Mouse (Mus musculus) layer of hippocampus, adult 2 months (tissue): Measurements from ENCODE around the gene Kifc1. TPM values are rescaled to one million over a fixed set of nuclear protein-coding genes. Genes with fewer than 3 reads are reported as not detected.
"Not testable (repeated sequence)": the region's sequence is repeated elsewhere in the genome, so short reads cannot be mapped to it uniquely, and the experiment has no call there.

Experiments
- DNase-seq, 2 experiments: peaks; one replicate each; pipeline ENCODE4 v3.0.0; 2022; ENCODE audit warnings: low spot score in 2 of 2
- H3K27ac ChIP-seq: fragments of 200-600 bp; 2 replicates; pipeline ENCODE4 v1.8.1; 2022
- H3K4me3 ChIP-seq: fragments of 200-600 bp; 2 replicates; pipeline ENCODE4 v1.8.1; 2022; ENCODE audit warnings: mild to moderate bottlenecking
- CTCF ChIP-seq: fragments of 200-600 bp; conservative IDR thresholded peaks from 2 replicates; pipeline ENCODE4 v1.8.1; 2022; ENCODE audit warnings: antibody characterized with exemption, mild to moderate bottlenecking, moderate library complexity
- microRNA-seq, 2 experiments: library from miRNA; unstranded; fragments of <30 nt; microRNA quantifications; one replicate each; pipeline ENCODE4 v1.2.0; 2021
- total RNA-seq, 2 experiments: library from RNA; stranded (reverse); gene quantifications; 2 replicates each; pipeline ENCODE4 v1.2.3; 2021

The Kifc1 gene
- total RNA-seq, 2 experiments from 2014 or later: 1.8 to 3.0 TPM

- peak; percentile 55 for TF ChIP-seq CTCF
- DNase-seq: not testable (repeated sequence)
Observed at GRCm38 (mm10) chr17:33875797-33876196, 14.7 kb downstream of the Kifc1 start.

GRCm38 (mm10) chr17:33874411-33874810, 16.1 kb downstream of the Kifc1 start:
- DNase-seq: no peak
- TF ChIP-seq CTCF: no peak
- H3K27ac ChIP-seq: no peak overlapping the region
- no peak overlapping the region for H3K4me3 ChIP-seq

More at GRCm38 (mm10) chr17:33875797-33876196, 14.7 kb downstream of the Kifc1 start:
- H3K4me3 ChIP-seq, H3K27ac ChIP-seq: not testable (repeated sequence)

- H3K27ac ChIP-seq, DNase-seq, H3K4me3 ChIP-seq: not testable (repeated sequence)
Observed at GRCm38 (mm10) chr17:33873537-33873936, 16.9 kb downstream of the Kifc1 start, which contains the start of gene Gm7029. Gm7029 (plus strand) TSS chr17:33873837.

GRCm38 (mm10) chr17:33865330-33866030, 25.0 kb downstream of the Kifc1 start:
- peak; percentile 83 for TF ChIP-seq CTCF
- Histone ChIP-seq H3K4me3 (no peak overlapping the region), H3K27ac (no peak overlapping the region)
- peak; percentile 69 to 85 for DNase-seq

GRCm38 (mm10) chr17:33857816-33858215, 32.6 kb downstream of the Kifc1 start:
- no peak overlapping the region for H3K4me3 ChIP-seq
- no peak for TF ChIP-seq CTCF
- DNase-seq: no peak
- H3K27ac ChIP-seq: no peak overlapping the region

GRCm38 (mm10) chr17:33851331-33851730, 39.1 kb downstream of the Kifc1 start:
- H3K27ac ChIP-seq: no peak overlapping the region
- no peak for TF ChIP-seq CTCF
- no peak for DNase-seq

GRCm38 (mm10) chr17:33848139-33848538, 42.3 kb downstream of the Kifc1 start:
- TF ChIP-seq CTCF: no peak
- Histone ChIP-seq H3K27ac (no peak overlapping the region), H3K4me3 (no peak overlapping the region)
- no peak for DNase-seq

More at GRCm38 (mm10) chr17:33851331-33851730, 39.1 kb downstream of the Kifc1 start:
- H3K4me3 ChIP-seq: no peak overlapping the region

GRCm38 (mm10) chr17:33844196-33844595, 46.3 kb downstream of the Kifc1 start:
- no peak for TF ChIP-seq CTCF
- peak overlapping the region; percentile 72; the same call in 1 of the 2 replicates for H3K4me3 ChIP-seq

GRCm38 (mm10) chr17:33842966-33843795, 47.3 kb downstream of the Kifc1 start, which contains the start of gene Cd320:
Cd320 (plus strand) TSS chr17:33843091.
- peak; percentile 58 for TF ChIP-seq CTCF
- H3K27ac ChIP-seq: peak within 1 kb of the TSS; percentile 90
- DNase-seq: peak; percentile 89 to 90
- H3K4me3 ChIP-seq: peak within 1 kb of the TSS; percentile 72

More at GRCm38 (mm10) chr17:33844196-33844595, 46.3 kb downstream of the Kifc1 start:
- H3K27ac ChIP-seq: no peak overlapping the region; the same call in 1 of the 2 replicates
- DNase-seq: no peak

- TF ChIP-seq CTCF: no peak
- H3K27ac ChIP-seq: peak overlapping the region; percentile 36
- DNase-seq: no peak
- H3K4me3 ChIP-seq: no peak overlapping the region
Observed at GRCm38 (mm10) chr17:33829561-33829960, 60.9 kb downstream of the Kifc1 start.

- TF ChIP-seq CTCF: no peak
- no peak for DNase-seq
- Histone ChIP-seq H3K4me3 (no peak overlapping the region), H3K27ac (no peak overlapping the region)
Observed at GRCm38 (mm10) chr17:33828892-33829291, 61.6 kb downstream of the Kifc1 start.

GRCm38 (mm10) chr17:33826850-33827249, 63.6 kb downstream of the Kifc1 start:
- peak overlapping the region; percentile 8; the same call in 1 of the 2 replicates for H3K27ac ChIP-seq
- DNase-seq: peak; percentile 63 to 69
- TF ChIP-seq CTCF: peak; percentile 96
- H3K4me3 ChIP-seq: no peak overlapping the region

Small RNAs within 50 kb of the gene (microRNA-seq; reads per million reads assigned to microRNA genes)
- 0 reads per million in 2 experiments for gene Gm27740

Other genes starting within 250 kb of the Kifc1 start
- 100 to 1,000 TPM; 164 to 178 TPM for gene Hnrnpm, start 203.8 kb downstream of the Kifc1 start, total RNA-seq
- 10 to 100 TPM; 84.7 to 86.1 TPM for gene March2, start 172.0 kb downstream of the Kifc1 start, total RNA-seq
- gene Rab11b, start 130.1 kb downstream of the Kifc1 start, total RNA-seq: 100 to 1,000 TPM; 306 to 322 TPM
- gene Angptl4, start 108.8 kb downstream of the Kifc1 start, total RNA-seq: 1 to 10 TPM; 4.1 to 4.2 TPM
- gene Kank3, start 80.1 kb downstream of the Kifc1 start, total RNA-seq: 10 to 100 TPM; 35.2 to 40.6 TPM
- gene Rps28, start 66.1 kb downstream of the Kifc1 start, total RNA-seq: 100 to 1,000 TPM; 723 to 770 TPM
- 100 to 1,000 TPM; 207 to 208 TPM for gene Ndufa7, start 66.1 kb downstream of the Kifc1 start, total RNA-seq
- gene Cd320, start 47.6 kb downstream of the Kifc1 start, total RNA-seq: 10 to 100 TPM; 22.6 to 25.0 TPM
- gene Gm7029, start 16.8 kb downstream of the Kifc1 start, total RNA-seq: not detected
- under 1 TPM; 0.61 to 0.64 TPM for gene Platr17, start 14.5 kb upstream of the Kifc1 start, total RNA-seq
- gene Daxx, start 18.8 kb upstream of the Kifc1 start, total RNA-seq: 10 to 100 TPM; 26.1 to 32.9 TPM
- gene Tapbp, start 25.2 kb upstream of the Kifc1 start, total RNA-seq: 10 to 100 TPM; 30.2 to 40.1 TPM
- 10 to 100 TPM; 31.4 to 31.8 TPM for gene Zbtb22, start 25.2 kb upstream of the Kifc1 start, total RNA-seq
- 10 to 100 TPM; 68.9 to 76.4 TPM for gene Rgl2, start 38.9 kb upstream of the Kifc1 start, total RNA-seq
- 10 to 100 TPM; 86.5 to 97.4 TPM for gene Pfdn6, start 49.7 kb upstream of the Kifc1 start, total RNA-seq
- gene Wdr46, start 50.0 kb upstream of the Kifc1 start, total RNA-seq: 10 to 100 TPM; 14.5 to 18.9 TPM
- 1 to 10 TPM; 6.3 TPM for gene B3galt4, start 60.8 kb upstream of the Kifc1 start, total RNA-seq
- 10 to 100 TPM; 84.3 to 92.5 TPM for gene Vps52, start 65.2 kb upstream of the Kifc1 start, total RNA-seq
- gene Rps18, start 65.3 kb upstream of the Kifc1 start, total RNA-seq: 100 to 1,000 TPM; 310 to 336 TPM
- 10 to 100 TPM; 20.7 to 22.5 TPM for gene H2-K1, start 109.7 kb upstream of the Kifc1 start, total RNA-seq
- gene Ring1, start 134.0 kb upstream of the Kifc1 start, total RNA-seq: 10 to 100 TPM; 39.6 to 45.2 TPM
- gene H2-Ke6, start 137.4 kb upstream of the Kifc1 start, total RNA-seq: 10 to 100 TPM; 55.6 to 59.5 TPM
- gene Slc39a7, start 141.0 kb upstream of the Kifc1 start, total RNA-seq: 10 to 100 TPM; 97.7 to 98.9 TPM
- 10 to 100 TPM; 80.6 to 85.5 TPM for gene Rxrb, start 141.2 kb upstream of the Kifc1 start, total RNA-seq
- gene Col11a2, start 148.8 kb upstream of the Kifc1 start, total RNA-seq: 10 to 100 TPM; 18.9 to 23.1 TPM
- gene H2-Oa, start 201.7 kb upstream of the Kifc1 start, total RNA-seq: under 1 TPM in 1 of 2 experiments, not detected in 1; 0.44 TPM
- gene H2-DMa, start 228.9 kb upstream of the Kifc1 start, total RNA-seq: 10 to 100 TPM; 26.2 to 33.1 TPM
- 100 to 1,000 TPM; 196 to 200 TPM for gene Brd2, start 232.0 kb upstream of the Kifc1 start, total RNA-seq